Mouse (Mus musculus): ENCODE measurements around the gene Rin2. TPM values are rescaled to one million over a fixed set of nuclear protein-coding genes. Genes with fewer than 3 reads are reported as not detected.
"Not testable (repeated sequence)": the region's sequence is repeated elsewhere in the genome, so short reads cannot be mapped to it uniquely, and the experiment has no call there.

The Rin2 gene
- polyA plus RNA-seq, 1 experiment from 2014 or later = 9.9 TPM

DNA sequence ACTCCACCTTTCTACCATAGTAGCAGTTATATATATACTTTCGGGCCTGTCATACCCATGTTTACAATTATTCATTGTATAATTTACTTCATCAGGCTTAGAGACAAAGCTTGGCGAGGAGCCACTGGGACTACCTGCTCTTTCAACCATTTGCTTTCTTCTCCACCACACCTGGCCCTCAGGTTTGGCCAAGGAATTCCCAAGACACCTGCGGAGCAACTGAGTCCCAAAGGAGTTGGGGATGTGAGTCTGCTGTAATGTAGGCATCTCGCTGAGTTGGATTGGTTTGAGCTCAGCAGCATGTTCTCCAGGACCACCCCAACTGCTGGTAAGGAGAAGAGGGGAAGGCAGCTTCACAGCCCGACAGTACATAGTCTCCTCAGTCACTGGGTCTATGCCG is 226.8 kb downstream of the Rin2 start, which contains the start of gene Naa20:
Naa20 (plus strand) TSS at position 239 of the 400 bp plus-strand sequence.
- ATAC-seq = no peak
- peak within 1 kb of the TSS; percentile 51 for H3K4me2 ChIP-seq (ENCODE audit: low read length)
- no peaks in the 10 kb centered on the region for H3K9me3 ChIP-seq (ENCODE audit: control insufficient read depth, low read length)
- H3K9ac ChIP-seq (replicated peaks; ENCODE audit: low read depth, low read length) = 0 out of 2 replicates have a peak within 1 kb of the TSS, but pooled peaks have one; percentile 29
- WGBS = 87% methylated on average over 6 of the region's 6 CpGs
- H3K36me3 ChIP-seq (ENCODE audit: control insufficient read depth, insufficient read depth) = no peaks in the 10 kb centered on the region
- H3K27me3 ChIP-seq (replicated peaks; ENCODE audit: control insufficient read depth, insufficient read depth, low read length) = no peaks in the 10 kb centered on the region
- peak within 1 kb of the TSS; percentile 97 for H3K4me3 ChIP-seq (replicated peaks; ENCODE audit: low read length)
- H3K27ac ChIP-seq (ENCODE audit: low read length) = no peak within 1 kb of the TSS
- peaks cover 19% of the 10 kb centered on the region for H3K4me1 ChIP-seq (replicated peaks; ENCODE audit: control insufficient read depth, insufficient read depth, low read length)

GRCm38 (mm10) chr2:145903061-145903901 is 228.3 kb downstream of the Rin2 start:
- Histone ChIP-seq H3K27ac (ENCODE audit: low read length) (peak overlapping the region; percentile 70), H3K9me3 (ENCODE audit: control insufficient read depth, low read length) (no peaks in the 10 kb centered on the region), H3K4me2 (ENCODE audit: low read length) (peak overlapping the region; percentile 58), H3K9ac (replicated peaks; ENCODE audit: low read depth, low read length) (peak overlapping the region; percentile 99), H3K4me1 (replicated peaks; ENCODE audit: control insufficient read depth, insufficient read depth, low read length) (peaks cover 19% of the 10 kb centered on the region), H3K36me3 (ENCODE audit: control insufficient read depth, insufficient read depth) (no peaks in the 10 kb centered on the region), H3K4me3 (replicated peaks; ENCODE audit: low read length) (peak overlapping the region; percentile 97), H3K27me3 (replicated peaks; ENCODE audit: control insufficient read depth, insufficient read depth, low read length) (no peaks in the 10 kb centered on the region)
- WGBS = under 1% methylated on average over 68 of the region's 68 CpGs
- ATAC-seq = peak; percentile 99

- WGBS = 31% methylated on average over 12 of the region's 12 CpGs
- H3K9me3 ChIP-seq (ENCODE audit: control insufficient read depth, low read length) = no peaks in the 10 kb centered on the region
- peaks cover 19% of the 10 kb centered on the region for H3K4me1 ChIP-seq (replicated peaks; ENCODE audit: control insufficient read depth, insufficient read depth, low read length)
- peak overlapping the region; percentile 58 for H3K4me2 ChIP-seq (ENCODE audit: low read length)
- H3K4me3 ChIP-seq (replicated peaks; ENCODE audit: low read length) = peak overlapping the region; percentile 97
- peak overlapping the region; percentile 99 for H3K9ac ChIP-seq (replicated peaks; ENCODE audit: low read depth, low read length)
- 0 out of 2 replicates have a peak, but pooled peaks cover 2% of the 10 kb centered on the region for H3K36me3 ChIP-seq (ENCODE audit: control insufficient read depth, insufficient read depth)
- ATAC-seq = no peak
- H3K27me3 ChIP-seq (replicated peaks; ENCODE audit: control insufficient read depth, insufficient read depth, low read length) = no peaks in the 10 kb centered on the region
- H3K27ac ChIP-seq (ENCODE audit: low read length) = no peak overlapping the region
Measured at GRCm38 (mm10) chr2:145903983-145904616, 229.1 kb downstream of the Rin2 start.

DNA sequence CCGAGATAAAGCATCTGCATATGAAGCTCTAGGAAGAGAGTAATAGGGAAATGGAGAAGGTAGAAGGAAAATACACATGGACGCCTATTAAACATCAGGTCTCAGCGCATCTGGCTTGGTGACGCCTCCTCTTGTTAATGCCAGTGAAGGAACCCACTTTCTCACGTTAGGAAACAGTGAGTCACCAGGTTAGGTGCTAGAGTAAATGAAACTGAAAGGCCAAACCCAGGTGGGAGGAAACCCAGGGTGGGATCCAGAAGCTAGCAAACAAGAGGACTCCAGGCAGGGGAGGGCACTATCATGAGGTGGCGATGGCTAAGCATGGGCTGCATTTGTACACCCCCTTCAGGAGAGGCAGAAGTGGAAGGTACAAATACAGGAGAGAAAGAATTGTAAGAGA is 230.1 kb downstream of the Rin2 start:
- no peak for ATAC-seq

GRCm38 (mm10) chr2:145905884-145906283 is 230.9 kb downstream of the Rin2 start:
- not testable (repeated sequence) for H3K9ac ChIP-seq (replicated peaks; ENCODE audit: low read depth, low read length); ATAC-seq
- 55% methylated on average over 4 of the region's 4 CpGs for WGBS

More for the DNA sequence above, 230.1 kb downstream of the Rin2 start:
- H3K4me2 ChIP-seq (ENCODE audit: low read length) = no peak overlapping the region
- H3K4me3 ChIP-seq (replicated peaks; ENCODE audit: low read length) = no peak overlapping the region
- no peak overlapping the region for H3K9ac ChIP-seq (replicated peaks; ENCODE audit: low read depth, low read length)
- H3K36me3 ChIP-seq (ENCODE audit: control insufficient read depth, insufficient read depth) = peaks cover 7% of the 10 kb centered on the region; the same call in 1 of the 2 replicates
- H3K27ac ChIP-seq (ENCODE audit: low read length) = no peak overlapping the region
- H3K4me1 ChIP-seq (replicated peaks; ENCODE audit: control insufficient read depth, insufficient read depth, low read length) = peaks cover 19% of the 10 kb centered on the region
- no peaks in the 10 kb centered on the region for H3K27me3 ChIP-seq (replicated peaks; ENCODE audit: control insufficient read depth, insufficient read depth, low read length)
- no peaks in the 10 kb centered on the region for H3K9me3 ChIP-seq (ENCODE audit: control insufficient read depth, low read length)
- 84% methylated on average over 6 of the region's 6 CpGs for WGBS

DNA sequence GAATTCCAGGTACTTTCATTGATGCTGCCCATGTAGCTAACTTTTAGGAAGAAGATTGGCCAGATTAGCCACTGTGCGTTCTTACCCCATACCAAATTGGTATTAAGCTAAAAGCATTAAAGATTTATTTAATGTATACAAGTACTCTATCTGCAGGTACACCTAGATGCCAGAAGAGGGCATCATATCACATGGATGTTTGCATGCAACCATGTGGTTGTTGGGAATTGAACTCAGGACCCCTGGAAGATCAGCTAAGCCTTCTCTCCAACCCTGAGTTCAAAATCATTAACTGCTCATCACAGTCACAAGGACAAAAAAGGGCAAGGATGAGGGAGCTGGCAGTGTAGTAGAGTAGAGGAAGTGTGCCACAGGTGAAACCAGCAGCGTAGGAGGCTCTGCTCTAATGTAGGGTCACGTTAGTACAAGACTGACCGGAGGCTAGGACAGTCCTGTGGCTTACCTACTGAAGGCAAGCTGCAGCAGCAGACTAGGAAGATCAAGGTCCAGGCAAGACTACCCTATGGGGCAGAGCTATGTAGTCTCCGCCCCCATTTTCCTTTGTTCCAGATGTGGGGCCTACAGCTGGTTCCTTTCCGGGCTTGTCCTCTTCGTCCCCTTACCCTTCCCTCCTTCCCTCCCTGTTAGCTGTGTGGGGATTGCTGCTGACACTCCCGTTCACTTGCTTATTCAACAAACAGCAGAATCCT is 246.1 kb downstream of the Rin2 start:
- H3K9me3 ChIP-seq (ENCODE audit: control insufficient read depth, low read length) = no peaks in the 10 kb centered on the region
- ATAC-seq = no peak
- no peak overlapping the region for H3K4me2 ChIP-seq (ENCODE audit: low read length)
- H3K9ac ChIP-seq (replicated peaks; ENCODE audit: low read depth, low read length) = no peak overlapping the region
- H3K27ac ChIP-seq (ENCODE audit: low read length) = no peak overlapping the region
- WGBS = 89% methylated on average over 8 of the region's 8 CpGs
- H3K36me3 ChIP-seq (ENCODE audit: control insufficient read depth, insufficient read depth) = peaks cover 46% of the 10 kb centered on the region
- H3K4me3 ChIP-seq (replicated peaks; ENCODE audit: low read length) = no peak overlapping the region
- H3K4me1 ChIP-seq (replicated peaks; ENCODE audit: control insufficient read depth, insufficient read depth, low read length) = no peaks in the 10 kb centered on the region
- no peaks in the 10 kb centered on the region for H3K27me3 ChIP-seq (replicated peaks; ENCODE audit: control insufficient read depth, insufficient read depth, low read length)

More at GRCm38 (mm10) chr2:145905884-145906283, 230.9 kb downstream of the Rin2 start:
- not testable (repeated sequence) for H3K4me2 ChIP-seq (ENCODE audit: low read length); H3K4me3 ChIP-seq (replicated peaks; ENCODE audit: low read length); H3K27me3 ChIP-seq (replicated peaks; ENCODE audit: control insufficient read depth, insufficient read depth, low read length); H3K9me3 ChIP-seq (ENCODE audit: control insufficient read depth, low read length); H3K36me3 ChIP-seq (ENCODE audit: control insufficient read depth, insufficient read depth); H3K27ac ChIP-seq (ENCODE audit: low read length)
- peaks cover 19% of the 10 kb centered on the region for H3K4me1 ChIP-seq (replicated peaks; ENCODE audit: control insufficient read depth, insufficient read depth, low read length)

DNA sequence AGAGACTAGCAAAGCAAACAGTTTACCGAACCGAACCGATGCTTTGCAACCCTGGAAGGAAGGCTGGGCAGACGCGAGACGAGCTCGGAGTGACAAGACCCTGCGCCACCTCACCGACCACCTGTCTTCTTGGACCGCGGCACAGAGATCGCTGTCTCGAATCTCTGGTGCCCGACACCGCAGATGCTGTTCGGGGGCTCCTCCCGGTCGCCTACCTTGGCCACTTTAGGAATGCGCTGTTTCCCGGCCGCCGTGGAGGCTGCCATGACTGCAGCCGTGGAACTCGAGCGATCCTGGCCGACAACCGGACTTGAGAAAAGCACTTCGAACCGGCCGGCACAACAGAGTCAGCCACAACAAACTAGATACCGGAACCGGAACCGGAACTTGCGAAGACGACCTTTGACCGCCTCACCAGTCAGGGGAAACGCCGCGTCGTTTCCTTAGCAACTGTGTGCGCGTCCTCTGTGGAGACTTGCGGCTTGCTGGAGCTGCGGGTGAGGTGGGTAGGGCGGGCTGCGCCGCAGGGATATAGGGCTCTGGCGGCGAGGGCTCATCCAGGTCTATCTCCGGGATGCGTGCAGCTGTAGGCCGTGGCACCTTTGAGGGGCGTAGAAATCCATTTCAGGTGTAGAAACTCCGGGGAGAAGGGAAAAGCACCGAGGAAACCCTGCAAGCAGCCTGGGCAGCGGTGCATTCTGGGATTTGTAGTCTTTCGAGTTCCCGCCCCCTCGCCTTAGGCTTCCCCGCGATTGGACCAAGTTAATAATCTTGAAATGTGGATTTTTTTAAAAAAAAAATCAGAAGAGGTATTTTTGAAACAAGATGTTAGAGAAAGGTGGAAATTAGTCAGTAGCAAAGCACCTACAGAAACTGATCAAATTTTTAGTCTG is 259.6 kb downstream of the Rin2 start, which contains the start of the genes Cfap61 and Crnkl1:
Cfap61 (plus strand) TSS at position 446 of the 893 bp plus-strand sequence.
Crnkl1 (minus strand) TSS at position 676 of the 893 bp plus-strand sequence.
- H3K27me3 ChIP-seq (replicated peaks; ENCODE audit: control insufficient read depth, insufficient read depth, low read length) = no peaks in the 10 kb centered on the region
- H3K9me3 ChIP-seq (ENCODE audit: control insufficient read depth, low read length) = no peaks in the 10 kb centered on the region
- peak within 1 kb of the TSS; percentile 99 for H3K4me2 ChIP-seq (ENCODE audit: low read length)
- ATAC-seq = peak; percentile 99
- H3K36me3 ChIP-seq (ENCODE audit: control insufficient read depth, insufficient read depth) = peaks cover 7% of the 10 kb centered on the region
- WGBS = under 1% methylated on average over 61 of the region's 61 CpGs
- peak within 1 kb of the TSS; percentile 70 for H3K9ac ChIP-seq (replicated peaks; ENCODE audit: low read depth, low read length)
- H3K4me3 ChIP-seq (replicated peaks; ENCODE audit: low read length) = peak within 1 kb of the TSS; percentile 97
- no peak within 1 kb of the TSS for H3K27ac ChIP-seq (ENCODE audit: low read length)
- H3K4me1 ChIP-seq (replicated peaks; ENCODE audit: control insufficient read depth, insufficient read depth, low read length) = peaks cover 10% of the 10 kb centered on the region

GRCm38 (mm10) chr2:145936975-145937374 is 262.0 kb downstream of the Rin2 start:
- ATAC-seq = no peak
- Histone ChIP-seq H3K27me3 (replicated peaks; ENCODE audit: control insufficient read depth, insufficient read depth, low read length) (no peaks in the 10 kb centered on the region), H3K9ac (replicated peaks; ENCODE audit: low read depth, low read length) (no peak overlapping the region), H3K4me3 (replicated peaks; ENCODE audit: low read length) (no peak overlapping the region), H3K4me2 (ENCODE audit: low read length) (no peak overlapping the region), H3K4me1 (replicated peaks; ENCODE audit: control insufficient read depth, insufficient read depth, low read length) (peaks cover 10% of the 10 kb centered on the region), H3K36me3 (ENCODE audit: control insufficient read depth, insufficient read depth) (no peaks in the 10 kb centered on the region), H3K27ac (ENCODE audit: low read length) (no peak overlapping the region), H3K9me3 (ENCODE audit: control insufficient read depth, low read length) (no peaks in the 10 kb centered on the region)
- 88% methylated on average over 8 of the region's 8 CpGs for WGBS

Measured in forebrain, embryonic 16.5 days (tissue).